Mouse (Mus musculus): Measurements from ENCODE around the gene Ckap5.

The Ckap5 gene

DNA sequence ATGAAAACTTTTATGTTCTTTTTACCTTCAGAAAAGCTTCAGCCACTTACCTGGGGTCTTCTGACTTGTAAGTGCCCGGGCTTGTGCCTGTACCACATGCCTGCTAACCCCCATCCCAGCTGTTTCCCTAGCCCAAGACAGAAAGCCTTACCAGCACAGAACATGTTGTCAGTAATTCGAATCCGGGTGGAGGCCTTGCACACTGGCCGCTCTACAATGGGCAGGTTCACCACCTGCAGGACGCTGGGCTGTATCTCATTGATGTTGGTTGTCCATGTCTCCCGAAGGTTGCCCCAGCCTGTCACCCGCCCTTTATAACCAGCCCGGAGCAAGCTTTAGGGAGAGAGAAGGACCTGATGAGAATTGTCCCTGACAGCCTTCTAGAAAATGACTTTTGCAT lies 101.6 kb downstream of the Ckap5 start:
- no peak for DNase-seq

DNA sequence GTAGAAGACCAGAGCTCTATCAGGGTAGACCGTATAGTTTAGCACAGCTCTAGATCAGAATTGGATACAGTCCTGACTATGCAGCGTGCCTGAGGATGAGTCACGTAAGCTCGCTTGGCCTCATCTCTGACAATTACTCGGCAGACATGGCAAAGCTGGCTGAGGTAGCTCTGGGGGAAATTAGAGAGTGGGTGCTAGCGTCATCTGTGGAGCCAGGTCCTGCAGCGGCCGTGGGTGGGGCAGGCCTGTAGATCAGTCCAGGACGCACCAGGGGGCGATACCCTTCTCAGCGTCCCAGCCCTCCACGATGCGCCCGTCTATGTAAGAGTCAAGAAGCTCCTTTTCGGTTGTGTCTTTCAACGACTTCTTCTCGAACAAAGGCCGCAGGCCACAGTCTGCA lies 103.1 kb downstream of the Ckap5 start:
- no peak for DNase-seq

DNA sequence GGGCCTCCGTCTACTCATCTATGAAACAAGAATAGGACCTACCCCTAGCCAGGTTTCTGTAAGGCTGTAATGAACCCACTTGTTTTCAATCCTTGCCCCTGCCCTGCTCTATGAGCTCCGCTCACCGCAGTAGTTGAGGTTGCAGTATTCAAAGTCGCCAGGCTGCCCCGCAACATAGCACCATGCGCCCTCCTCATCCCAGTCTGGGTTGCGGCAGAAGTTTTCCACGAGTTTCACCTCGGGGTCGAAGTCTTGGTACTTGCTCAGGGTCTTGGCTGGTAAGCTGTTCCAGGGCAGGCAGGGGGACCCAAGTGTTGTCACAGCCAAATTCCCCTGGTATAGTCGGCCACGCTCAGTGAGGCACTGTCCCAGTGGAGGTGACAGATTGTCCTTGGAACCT lies 103.8 kb downstream of the Ckap5 start:
- no peak for DNase-seq

DNA sequence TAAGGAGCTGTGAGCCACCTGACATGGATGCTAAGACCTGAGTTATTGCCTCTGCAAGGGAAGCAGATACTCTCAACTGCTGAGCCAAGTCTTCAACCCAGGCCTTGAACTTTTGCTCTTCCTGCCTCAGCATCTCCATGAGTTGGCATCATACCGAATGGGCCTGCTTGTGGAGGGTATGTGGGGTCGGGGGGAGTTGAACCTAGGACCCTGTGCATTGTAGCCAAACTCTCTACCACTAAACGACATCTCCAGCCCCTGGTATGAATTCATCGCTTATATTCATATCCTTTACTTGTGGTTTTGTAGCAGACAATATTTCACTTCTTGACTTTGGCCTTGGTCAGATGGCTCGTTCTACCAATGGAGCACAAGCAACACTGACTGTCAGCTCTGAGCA lies 105.3 kb downstream of the Ckap5 start:
- DNase-seq = no peak

DNA sequence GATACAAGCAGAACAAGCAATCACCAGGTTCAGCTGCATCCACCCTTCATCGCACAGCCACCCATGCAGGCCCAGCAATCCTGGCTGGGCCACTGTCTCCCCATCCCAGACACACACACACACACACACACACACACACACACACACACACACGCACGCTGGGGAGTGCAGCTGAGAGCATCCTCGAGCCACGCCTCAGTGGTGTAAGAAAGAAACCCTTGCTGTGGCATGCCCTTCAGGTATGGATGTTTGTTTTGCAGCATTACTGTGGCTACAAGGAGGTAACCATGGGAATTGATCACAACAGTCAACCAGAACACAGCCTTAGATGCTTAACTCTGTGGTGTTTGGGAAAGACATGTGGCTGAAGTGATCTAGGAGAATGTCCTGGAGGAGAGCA lies 105.8 kb downstream of the Ckap5 start:
- no peak for DNase-seq

DNA sequence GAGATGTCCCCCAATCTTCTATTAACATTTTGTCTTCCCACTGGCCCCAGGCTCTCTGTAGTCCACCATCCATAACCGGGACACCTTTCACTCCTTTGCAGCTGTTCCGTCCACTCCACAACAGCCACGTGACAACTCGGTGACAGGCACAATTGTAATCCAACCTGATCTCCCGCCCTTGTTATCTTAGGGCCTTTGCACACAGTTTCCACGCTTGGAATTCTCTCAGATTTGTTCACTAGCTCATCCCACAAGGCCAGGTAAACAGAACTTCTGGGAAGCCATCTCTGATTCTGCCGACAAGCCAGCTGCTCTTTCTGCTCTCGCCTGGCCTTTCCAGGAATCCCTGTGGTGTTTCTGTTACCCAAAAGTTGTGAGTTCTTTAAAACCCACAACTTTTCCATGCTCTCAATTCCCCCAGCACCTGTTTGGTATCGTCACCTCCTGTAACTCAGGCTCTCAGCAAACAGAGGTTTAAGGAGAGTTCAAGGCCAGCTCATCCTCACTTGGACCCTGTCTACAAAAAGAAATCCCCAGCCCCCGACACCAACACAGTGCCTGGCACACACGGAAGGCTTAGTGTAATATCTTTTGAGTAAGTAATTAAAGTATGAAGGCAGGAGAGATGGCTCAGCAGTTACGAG lies 106.9 kb downstream of the Ckap5 start:
- DNase-seq = no peak

DNA sequence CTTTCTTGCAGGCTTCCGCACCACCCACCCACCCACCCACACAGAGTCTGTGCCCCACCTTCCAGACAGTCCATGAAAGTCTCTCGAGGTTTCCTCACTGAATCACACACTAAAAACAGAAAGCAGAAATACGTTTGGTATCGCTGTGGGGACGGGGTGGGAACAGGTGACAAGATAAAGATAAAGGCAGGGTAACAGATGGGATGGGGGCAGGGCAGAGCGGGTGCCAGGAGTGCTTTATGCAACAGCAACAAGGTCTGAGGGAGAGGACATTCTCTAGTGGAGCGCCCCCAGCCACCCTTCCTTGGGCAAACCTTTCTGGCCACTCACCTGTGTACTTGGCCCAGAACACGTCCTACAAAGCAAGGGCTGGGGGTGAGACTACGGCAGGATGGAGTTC lies 108.3 kb downstream of the Ckap5 start:
- DNase-seq = no peak

DNA sequence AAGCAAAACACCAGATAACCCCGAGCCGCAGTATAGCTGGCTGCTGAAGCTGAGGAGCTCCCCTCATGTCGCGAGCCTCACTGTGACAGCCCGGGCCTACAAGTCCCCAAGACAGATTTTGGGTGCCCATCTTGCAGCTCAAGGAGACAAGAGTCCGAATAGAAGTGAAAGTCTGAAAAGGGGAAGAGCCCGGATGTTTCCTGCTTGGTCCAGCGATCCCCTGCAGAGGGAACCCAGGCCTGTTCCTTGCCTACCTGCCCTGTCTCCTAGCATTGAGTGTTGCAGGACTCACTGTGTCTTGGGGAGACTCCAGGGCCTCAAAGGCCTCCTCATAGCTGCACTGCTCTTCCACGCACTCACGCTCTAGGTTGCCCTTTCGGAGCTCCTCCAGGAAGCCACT lies 108.9 kb downstream of the Ckap5 start:
- no peak for DNase-seq

DNA sequence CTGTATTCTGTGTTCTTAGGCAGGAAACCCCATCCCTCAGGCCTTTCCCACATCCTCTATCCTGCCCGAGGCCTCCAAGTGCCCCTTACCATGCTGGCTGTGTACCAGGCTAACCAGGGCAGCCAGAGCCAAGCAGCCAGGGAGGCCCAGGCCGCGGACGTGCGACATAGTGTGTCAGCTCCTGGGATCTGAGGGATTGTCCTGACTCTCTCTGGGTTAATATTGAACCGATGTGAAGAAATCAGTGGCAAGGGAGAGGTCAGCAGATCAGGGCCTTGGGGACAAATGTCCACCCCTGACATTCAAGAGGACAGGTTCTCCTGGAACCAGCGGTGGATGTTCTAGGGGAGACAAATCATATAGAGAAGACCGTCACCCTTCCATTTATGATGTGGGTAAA lies 109.7 kb downstream of the Ckap5 start, which contains the start of gene F2:
Gene F2 (minus strand): TSS at position 186 of the 400 bp plus-strand sequence.
- no peak for DNase-seq

DNA sequence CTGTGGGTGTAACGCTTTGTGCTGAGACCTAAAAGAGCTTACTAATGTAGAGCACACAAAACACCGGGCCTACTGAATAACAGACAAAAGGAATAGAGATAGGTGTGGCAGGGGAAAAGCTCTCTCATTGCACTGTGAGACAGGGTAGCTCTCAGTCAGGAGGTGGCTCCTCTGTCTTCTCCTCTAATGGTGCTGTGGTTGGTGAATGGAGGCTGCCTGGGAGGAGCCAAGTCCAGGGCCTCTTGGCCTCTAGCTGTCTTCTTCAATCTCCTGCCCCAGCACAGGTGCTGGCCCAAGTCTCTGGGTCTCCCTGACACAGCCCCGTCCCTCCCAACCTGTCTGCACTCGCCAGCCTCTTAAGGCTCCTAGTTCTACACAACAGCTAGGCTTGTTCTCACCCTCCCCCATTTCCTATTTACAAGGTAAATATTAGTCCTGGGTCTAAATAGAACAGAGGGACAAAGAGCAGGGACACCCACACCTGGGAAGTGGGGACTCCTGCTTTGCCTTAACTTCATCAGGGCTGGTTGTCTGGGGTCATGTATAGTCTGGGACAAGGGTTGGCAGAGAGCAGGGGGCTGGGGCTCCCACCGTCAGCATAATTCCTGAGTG lies 110.3 kb downstream of the Ckap5 start:
- no peak for DNase-seq

DNA sequence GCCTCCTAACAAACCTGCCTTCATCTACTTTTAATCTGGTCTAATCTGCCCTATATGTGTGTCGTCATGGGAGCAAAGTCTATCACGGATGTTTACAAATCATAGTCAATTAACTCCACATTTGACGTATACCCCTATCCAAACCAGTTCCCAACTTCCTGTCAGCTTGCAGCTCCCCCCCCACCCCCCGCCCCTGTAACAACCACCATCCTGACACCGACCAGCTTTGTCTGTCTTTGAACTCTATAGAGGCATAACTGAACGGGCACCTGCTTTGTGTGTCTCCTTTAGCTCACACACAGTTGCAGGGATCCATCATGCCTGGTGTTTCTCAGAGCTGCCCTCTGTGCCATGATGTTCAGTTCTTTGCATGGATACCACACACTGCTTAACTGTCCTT lies 112.4 kb downstream of the Ckap5 start:
- no peak for DNase-seq

DNA sequence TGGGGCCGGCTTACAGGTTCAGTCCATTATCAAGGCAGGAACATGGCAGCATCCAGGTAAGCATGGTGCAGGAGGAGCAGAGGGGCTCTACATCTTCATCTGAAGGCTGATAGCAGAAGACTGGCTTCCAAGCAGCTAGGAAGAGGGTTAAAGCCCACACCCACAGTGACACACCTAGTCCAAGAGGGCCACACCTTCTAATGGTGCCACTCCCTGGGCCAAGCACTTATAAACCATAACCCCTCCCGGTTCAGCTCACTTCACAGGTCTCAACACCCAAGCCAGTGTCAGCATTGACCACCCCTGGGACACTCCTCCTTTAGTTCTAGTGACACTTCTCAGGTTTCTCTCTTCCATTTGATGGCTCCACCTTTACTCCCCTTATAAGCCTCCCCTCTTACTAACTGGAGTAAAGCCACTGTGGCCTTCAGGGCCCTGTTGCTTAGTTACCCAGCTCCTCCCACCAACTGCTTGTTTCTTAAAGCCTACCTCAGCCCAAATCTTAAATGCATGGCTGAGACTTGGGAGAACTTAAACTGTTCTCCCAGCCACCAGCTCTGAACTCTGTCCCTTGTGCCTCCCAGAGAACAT lies 116.4 kb downstream of the Ckap5 start:
- no peak for DNase-seq

DNA sequence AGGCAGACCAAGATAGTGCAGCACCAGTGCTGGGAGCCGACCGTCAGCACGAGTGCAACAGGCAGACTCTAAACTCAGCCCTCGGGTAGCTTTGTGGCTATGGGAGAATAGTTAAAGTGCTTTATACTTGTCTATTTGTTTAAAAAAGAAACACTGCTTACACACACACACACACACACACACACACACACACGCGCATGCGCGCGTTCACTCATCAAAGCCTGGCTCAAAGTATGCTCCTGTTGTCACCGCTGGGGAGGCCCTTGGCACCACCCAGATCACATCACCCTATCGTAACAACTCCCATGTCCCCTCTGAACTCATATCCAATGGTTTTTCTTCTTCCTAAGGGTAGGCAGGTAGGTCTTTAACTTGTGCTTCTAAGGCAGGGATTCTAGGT lies 117.5 kb downstream of the Ckap5 start:
- no peak for DNase-seq

DNA sequence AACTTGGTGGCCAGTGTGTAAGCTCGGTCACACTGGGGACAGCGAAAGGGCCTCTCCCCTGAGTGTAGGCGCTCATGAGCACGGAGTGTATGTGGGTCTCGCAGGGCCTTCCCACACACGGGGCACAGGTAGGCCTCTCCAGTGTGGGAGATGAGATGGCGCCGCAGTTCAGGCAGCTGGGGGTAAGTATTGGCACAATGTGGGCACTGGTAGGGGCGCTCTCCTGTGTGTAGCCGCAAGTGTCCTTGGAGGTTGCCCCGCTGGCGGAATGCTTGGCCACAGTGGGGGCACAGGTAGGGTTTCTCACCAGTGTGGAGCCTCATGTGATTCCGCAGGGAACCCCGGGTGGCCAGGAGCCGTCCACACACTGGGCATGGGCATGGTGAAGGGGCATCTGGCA lies 118.8 kb downstream of the Ckap5 start:
- DNase-seq = no peak

DNA sequence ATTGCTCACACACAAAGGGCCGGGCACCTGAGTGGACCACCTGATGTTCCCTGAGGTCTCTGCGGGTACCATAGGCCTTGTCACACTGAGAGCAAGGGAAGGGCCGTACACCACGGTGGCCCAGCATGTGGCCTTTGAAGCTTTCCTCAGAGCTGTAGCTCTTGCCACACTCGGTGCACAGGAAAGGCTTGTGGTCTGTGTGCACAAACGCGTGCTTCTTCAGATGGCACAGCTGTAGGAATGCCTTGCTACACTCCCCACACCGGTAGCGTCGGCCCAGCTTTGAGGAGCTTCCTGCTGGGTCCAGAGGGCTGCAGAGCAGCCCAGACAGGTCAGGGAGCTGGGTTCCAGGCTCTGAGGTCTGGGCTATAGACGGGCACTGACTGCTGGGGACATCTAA lies 119.2 kb downstream of the Ckap5 start:
- no peak for DNase-seq

DNA sequence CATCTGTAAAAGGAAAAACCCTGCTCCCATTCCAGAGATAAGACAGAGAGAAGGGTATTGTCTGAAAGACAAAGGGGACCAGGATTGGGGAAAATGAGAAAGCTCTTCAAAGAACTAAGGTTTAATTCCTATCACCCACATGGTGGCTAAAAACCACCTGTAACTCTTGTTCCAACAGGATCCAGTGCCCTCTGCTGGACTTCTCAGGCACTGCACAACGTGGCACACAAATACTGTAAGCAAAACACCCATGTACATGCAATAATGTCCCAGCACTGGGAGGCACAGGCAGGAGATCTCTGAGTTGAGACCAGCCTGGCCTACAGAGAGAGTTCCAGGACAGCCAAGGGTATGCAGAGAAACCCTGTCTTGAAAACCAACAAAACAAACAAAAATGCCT lies 120.2 kb downstream of the Ckap5 start:
- peak; percentile 36 to 63 for DNase-seq

DNA sequence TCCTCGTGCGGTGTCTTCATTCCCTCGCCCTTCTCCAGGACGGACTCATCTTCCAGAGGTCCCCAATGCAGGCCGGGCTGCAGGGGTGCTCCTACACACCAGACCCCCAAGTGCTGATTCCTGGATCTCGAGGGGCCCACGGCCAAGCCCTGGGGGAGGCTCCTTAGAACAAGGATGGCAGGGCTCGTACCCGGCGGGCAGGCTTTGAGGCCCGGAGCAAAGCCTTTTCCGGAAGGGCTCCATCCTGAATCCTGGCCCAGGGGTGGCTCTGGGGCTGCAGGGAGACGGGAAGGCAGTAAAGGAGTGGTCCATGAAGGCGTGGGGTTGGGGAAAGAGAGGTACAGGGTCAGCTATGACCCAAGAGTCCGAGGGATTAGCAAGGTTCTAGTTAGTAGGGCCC lies 122.6 kb downstream of the Ckap5 start:
- DNase-seq = peak in 1 of 2 experiments; percentile 17

DNA sequence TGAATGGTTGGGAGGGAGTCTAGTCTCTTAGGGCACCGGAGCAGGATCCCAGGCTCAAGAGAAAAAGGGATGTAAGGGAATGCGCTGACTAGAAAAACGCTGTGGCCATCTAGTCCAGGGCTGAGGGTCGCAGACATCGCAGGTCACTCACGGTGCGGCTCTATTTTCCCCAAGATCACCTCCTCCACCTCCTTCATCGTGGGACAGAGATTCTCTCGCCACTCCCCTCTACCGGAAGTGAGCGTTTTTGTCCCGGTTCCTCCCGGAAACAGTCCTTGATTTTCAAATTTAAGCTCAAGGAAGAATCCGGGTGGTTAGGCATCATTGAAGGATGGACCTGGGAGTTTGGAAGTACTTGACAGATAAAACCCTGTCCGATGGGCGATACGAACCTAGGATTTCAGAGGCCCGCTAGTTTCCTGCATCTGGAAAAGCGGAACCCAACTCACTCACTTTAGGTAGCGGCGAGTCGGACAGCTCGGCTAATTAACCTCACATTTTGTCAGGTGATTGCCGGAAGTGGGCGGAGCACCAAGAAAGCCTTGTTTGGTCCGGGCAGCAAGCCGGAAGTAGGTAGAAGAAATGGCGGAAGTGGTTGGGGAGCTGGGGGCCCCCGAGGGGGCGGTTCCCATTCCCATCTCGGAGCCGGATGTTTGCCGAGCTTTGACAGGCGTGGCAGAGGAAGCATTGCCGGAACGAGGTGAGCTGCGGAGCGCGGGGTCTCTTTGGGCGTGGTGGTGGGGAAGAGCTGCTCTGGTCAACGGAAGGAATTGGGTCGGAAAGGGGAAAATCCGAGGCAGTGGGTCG lies 123.2 kb downstream of the Ckap5 start, which contains the start of the genes Zfp408 and Arhgap1:
Gene Zfp408 (minus strand): TSS at position 239 of the 807 bp plus-strand sequence.
Gene Arhgap1 (plus strand): TSS at position 308 of the 807 bp plus-strand sequence.
- peak; percentile 90 to 92 for DNase-seq

DNA sequence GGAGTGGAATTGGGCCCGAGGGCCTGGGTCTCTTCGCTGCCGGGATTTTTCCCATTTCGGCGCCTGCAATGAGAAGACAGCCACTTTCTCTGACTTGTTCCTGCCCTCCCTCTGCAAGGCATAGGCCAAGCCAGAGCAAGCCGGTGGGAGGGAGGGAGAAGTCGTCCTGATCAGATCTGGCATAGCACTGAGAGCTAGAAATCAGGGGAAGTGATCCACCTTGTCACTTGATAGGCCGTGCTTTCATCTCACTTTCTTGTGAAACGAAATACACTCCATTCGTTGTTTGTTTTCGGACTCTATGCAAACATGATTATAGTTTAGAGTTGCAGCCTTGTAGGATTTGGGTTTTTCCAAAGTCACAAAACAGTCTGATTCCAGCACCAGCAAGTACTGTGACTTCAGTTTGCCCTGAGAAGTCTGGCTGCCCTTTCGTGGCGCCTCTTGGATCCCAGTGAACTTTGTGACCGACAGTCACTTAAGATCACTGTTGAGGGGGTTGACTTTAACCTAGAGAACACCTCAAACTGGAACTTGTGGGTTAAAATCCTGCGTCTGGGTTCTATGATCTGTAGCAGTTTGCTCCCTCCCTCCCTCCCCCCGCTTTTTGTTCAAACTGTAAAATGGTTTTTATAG lies 123.9 kb downstream of the Ckap5 start:
- no peak for DNase-seq

DNA sequence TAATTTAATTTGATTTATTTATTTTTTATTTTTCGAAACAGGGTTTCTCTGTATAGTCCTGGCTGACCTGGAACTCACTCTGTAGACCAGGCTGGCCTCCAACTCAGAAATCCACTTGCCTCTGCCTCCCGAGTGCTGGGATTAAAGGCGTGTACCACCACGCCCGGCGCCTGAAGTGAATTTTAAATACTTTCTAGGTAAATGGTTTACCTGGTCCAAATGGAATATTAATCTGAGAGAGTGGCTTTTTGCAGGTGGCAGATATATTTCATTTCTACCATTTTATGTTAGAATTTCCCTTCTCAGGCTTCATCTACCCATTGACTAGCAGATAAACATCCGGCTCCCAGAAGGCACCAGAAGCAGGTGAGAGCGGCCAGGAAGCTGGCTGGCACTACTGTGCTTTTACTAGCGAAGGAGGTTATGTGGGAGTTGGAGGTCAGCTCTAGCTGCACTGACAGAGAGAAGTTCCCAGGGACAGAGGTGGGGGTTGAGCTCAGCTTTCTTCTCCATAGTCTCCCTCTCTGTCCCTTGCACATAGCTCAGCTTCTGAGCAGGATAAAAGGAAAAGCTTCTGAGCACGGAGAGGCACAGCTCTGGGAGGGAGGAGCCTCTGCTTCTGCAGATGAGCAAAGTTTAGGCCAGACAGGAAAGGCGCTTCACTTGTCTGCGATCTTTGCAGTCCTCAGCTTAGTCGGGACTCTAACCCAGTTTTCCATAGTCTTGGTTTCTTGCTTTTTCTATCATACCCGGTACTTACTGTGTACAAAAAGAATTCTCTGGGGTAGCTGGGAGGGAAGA lies 125.1 kb downstream of the Ckap5 start:
- no peak for DNase-seq

DNA sequence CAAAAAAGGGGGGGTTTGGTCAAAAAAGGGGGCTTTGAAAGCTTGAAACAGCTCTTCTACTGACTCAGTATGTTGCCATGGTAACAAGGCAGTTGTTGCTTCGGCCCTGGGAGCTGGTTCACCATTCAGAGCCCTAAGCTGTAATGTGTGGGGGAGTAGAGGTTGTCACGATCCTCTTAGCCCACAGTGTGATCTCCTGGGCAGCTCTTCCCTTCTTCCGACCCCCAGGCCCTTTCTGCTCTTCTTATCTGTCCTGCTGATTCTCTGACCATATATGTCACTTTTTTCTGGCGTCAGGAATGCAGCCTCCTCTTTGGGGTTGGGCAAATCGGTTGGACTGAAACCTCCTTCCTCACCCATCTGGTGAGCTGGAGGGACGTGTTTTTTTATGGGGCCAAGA lies 126.3 kb downstream of the Ckap5 start:
- no peak for DNase-seq

DNA sequence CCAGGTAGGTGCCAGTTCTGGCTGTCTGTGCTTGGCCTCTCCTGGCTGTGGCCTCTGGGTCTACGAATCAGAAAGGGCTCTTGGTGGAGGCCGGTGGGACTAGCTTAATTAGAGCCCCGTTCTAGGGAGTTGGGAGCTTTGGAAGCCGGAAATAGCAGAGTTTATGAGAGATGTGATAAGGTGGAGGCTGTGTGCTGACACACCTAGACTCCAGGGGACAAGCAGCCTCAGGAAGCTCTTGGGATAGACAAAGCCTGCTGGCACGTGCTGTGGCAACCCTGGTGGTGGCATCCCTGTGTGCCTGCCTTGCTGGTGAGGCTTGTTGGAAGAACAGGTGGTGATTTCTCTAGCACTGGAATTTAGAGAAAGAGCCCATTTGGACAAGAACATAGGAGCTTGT lies 128.8 kb downstream of the Ckap5 start:
- DNase-seq = no peak

All from spleen, adult 18-20 months (tissue).